Mouse (Mus musculus): ENCODE data around the gene Zc3h12c. TPM values are rescaled to one million over a fixed set of nuclear protein-coding genes. Genes with fewer than 3 reads are reported as not detected.
"Not testable (repeated sequence)": the region's sequence is repeated elsewhere in the genome, so short reads cannot be mapped to it uniquely, and the experiment has no call there.

Zc3h12c gene
- polyA plus RNA-seq, 1 experiment from 2014 or later = 1.2 TPM

DNA sequence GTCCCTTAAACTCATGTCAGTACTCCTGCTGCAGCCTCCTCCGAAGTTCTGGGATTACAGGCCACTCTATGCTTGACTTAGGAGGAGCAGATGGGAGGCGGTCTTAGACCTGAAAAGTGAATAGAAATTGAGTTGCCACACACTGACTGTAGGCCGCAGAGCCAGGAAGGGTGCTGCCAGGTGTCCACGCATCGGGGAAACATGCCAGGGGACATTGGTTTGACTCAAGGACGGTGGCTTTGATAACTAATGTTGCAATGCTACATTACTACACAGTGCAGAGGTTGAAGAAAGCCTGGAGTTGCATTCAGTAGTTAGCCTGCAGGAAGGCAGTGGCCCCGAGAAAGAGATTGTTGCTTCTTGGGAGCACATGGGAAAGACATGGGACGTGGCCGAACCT lies 76.6 kb downstream of the Zc3h12c start:
- Histone ChIP-seq H3K4me1 (replicated peaks; ENCODE audit: control insufficient read depth, insufficient read depth) (no peaks in the 10 kb centered on the region), H3K9me3 (ENCODE audit: control insufficient read depth, low read length) (no peaks in the 10 kb centered on the region), H3K4me2 (replicated peaks; ENCODE audit: low read depth) (no peak overlapping the region), H3K36me3 (ENCODE audit: control insufficient read depth, insufficient read depth, low read length) (peaks cover 7% of the 10 kb centered on the region), H3K9ac (ENCODE audit: low read length) (no peak overlapping the region), H3K27me3 (ENCODE audit: control insufficient read depth, insufficient read depth, low read length) (no peaks in the 10 kb centered on the region), H3K4me3 (ENCODE audit: low read depth, low read length) (no peak overlapping the region), H3K27ac (replicated peaks) (no peak overlapping the region)
- no peak for ATAC-seq (ENCODE audit: low FRiP score, low TSS enrichment)
- 95% methylated on average over 9 of the region's 9 CpGs for WGBS
- TF ChIP-seq CTCF (IDR thresholded peaks at IDR 0.05; ENCODE audit: low read depth) (no peak), EP300 (optimal IDR thresholded peaks at IDR 0.05) (no peak)
- no peak for DNase-seq (ENCODE audit: low spot score)

DNA sequence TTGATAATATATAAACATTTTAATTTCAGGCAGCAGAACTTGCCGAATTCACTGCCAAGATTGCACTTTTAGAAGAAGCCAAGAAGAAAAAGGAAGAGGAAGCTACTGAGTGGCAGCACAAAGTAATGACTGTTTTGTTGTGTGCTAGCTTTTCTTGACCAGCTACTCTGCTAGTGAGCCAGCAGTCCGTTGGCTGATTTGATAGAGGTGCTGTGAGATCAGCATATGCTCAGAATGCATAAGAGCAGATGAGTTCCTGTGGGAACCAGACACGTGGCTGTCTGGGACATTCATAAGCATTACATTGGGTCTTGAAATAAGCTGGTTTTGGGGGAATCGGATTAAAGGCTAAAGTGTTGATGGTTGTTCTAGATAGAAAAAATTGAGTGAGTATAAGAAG lies 86.0 kb downstream of the Zc3h12c start:
- H3K36me3 ChIP-seq (ENCODE audit: control insufficient read depth, insufficient read depth, low read length) = peaks cover 13% of the 10 kb centered on the region

DNA sequence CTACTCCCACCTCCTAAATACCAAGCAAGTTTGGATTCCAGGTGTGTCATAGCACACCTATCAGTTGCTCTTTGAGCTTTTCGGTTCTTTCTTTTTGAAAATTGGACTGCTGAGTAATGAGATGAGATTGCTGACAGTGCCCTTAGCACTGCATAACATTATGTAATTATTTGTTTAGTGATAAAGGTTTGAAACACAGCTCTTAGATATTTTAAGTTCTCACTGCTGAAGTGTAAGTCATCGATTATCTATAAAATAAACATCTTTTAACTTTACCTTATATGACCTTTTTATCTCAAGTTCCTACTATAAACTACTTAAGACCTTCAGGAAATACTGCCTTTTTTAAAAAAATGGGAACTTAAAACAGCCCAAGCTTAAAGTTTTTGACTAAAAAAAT lies 86.4 kb downstream of the Zc3h12c start:
- ATAC-seq (ENCODE audit: low FRiP score, low TSS enrichment) (no peak), DNase-seq (ENCODE audit: low spot score) (no peak)
- H3K9ac ChIP-seq (ENCODE audit: low read length) = no peak overlapping the region
- H3K36me3 ChIP-seq (ENCODE audit: control insufficient read depth, insufficient read depth, low read length) = peaks cover 12% of the 10 kb centered on the region
- H3K4me3 ChIP-seq (ENCODE audit: low read depth, low read length) = no peak overlapping the region
- no peaks in the 10 kb centered on the region for H3K4me1 ChIP-seq (replicated peaks; ENCODE audit: control insufficient read depth, insufficient read depth)
- H3K27ac ChIP-seq (replicated peaks) = no peak overlapping the region
- H3K4me2 ChIP-seq (replicated peaks; ENCODE audit: low read depth) = no peak overlapping the region
- 46% methylated on average over 2 of the region's 2 CpGs for WGBS
- TF ChIP-seq CTCF (IDR thresholded peaks at IDR 0.05; ENCODE audit: low read depth) = no peak
- TF ChIP-seq EP300 (optimal IDR thresholded peaks at IDR 0.05) = no peak
- H3K9me3 ChIP-seq (ENCODE audit: control insufficient read depth, low read length) = no peaks in the 10 kb centered on the region
- H3K27me3 ChIP-seq (ENCODE audit: control insufficient read depth, insufficient read depth, low read length) = no peaks in the 10 kb centered on the region

More for the DNA sequence above, 86.0 kb downstream of the Zc3h12c start:
- WGBS = 60% methylated on average over 4 of the region's 4 CpGs
- H3K27ac ChIP-seq (replicated peaks) = no peak overlapping the region
- no peaks in the 10 kb centered on the region for H3K9me3 ChIP-seq (ENCODE audit: control insufficient read depth, low read length)
- H3K4me1 ChIP-seq (replicated peaks; ENCODE audit: control insufficient read depth, insufficient read depth) = no peaks in the 10 kb centered on the region
- no peak for ATAC-seq (ENCODE audit: low FRiP score, low TSS enrichment)
- no peak for TF ChIP-seq EP300 (optimal IDR thresholded peaks at IDR 0.05)
- TF ChIP-seq CTCF (IDR thresholded peaks at IDR 0.05; ENCODE audit: low read depth) = no peak
- H3K9ac ChIP-seq (ENCODE audit: low read length) = no peak overlapping the region
- no peak overlapping the region for H3K4me3 ChIP-seq (ENCODE audit: low read depth, low read length)
- no peaks in the 10 kb centered on the region for H3K27me3 ChIP-seq (ENCODE audit: control insufficient read depth, insufficient read depth, low read length)
- H3K4me2 ChIP-seq (replicated peaks; ENCODE audit: low read depth) = no peak overlapping the region
- DNase-seq (ENCODE audit: low spot score) = no peak

DNA sequence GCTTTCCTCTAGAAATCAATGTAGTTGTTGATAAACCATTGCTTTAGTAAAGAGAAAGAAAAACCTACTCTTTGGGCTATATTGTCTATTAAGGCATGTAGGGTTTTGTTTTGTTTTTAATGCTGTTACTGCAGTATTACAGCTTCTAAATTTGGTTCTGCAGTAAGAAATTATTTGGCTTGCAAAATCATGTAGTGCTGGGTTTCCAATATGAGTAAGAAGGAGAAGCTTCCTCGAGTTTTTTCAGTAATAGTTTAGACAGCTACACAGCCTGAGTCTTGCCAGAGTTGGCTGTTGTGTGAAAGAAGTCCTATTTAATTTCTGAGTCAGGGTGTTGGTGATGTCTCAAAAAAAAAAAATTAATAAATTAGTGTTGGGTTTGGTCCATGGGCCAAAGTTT lies 90.7 kb downstream of the Zc3h12c start:
- WGBS = 64% methylated on average over 1 of the region's 1 CpGs
- H3K36me3 ChIP-seq (ENCODE audit: control insufficient read depth, insufficient read depth, low read length) = peaks cover 19% of the 10 kb centered on the region
- no peaks in the 10 kb centered on the region for H3K9me3 ChIP-seq (ENCODE audit: control insufficient read depth, low read length)
- no peak for ATAC-seq (ENCODE audit: low FRiP score, low TSS enrichment)
- no peak overlapping the region for H3K9ac ChIP-seq (ENCODE audit: low read length)
- no peaks in the 10 kb centered on the region for H3K27me3 ChIP-seq (ENCODE audit: control insufficient read depth, insufficient read depth, low read length)
- no peak overlapping the region for H3K27ac ChIP-seq (replicated peaks)
- TF ChIP-seq CTCF (IDR thresholded peaks at IDR 0.05; ENCODE audit: low read depth) = no peak
- no peak for TF ChIP-seq EP300 (optimal IDR thresholded peaks at IDR 0.05)
- H3K4me3 ChIP-seq (ENCODE audit: low read depth, low read length) = no peak overlapping the region
- no peak for DNase-seq (ENCODE audit: low spot score)
- H3K4me2 ChIP-seq (replicated peaks; ENCODE audit: low read depth) = no peak overlapping the region
- no peaks in the 10 kb centered on the region for H3K4me1 ChIP-seq (replicated peaks; ENCODE audit: control insufficient read depth, insufficient read depth)

DNA sequence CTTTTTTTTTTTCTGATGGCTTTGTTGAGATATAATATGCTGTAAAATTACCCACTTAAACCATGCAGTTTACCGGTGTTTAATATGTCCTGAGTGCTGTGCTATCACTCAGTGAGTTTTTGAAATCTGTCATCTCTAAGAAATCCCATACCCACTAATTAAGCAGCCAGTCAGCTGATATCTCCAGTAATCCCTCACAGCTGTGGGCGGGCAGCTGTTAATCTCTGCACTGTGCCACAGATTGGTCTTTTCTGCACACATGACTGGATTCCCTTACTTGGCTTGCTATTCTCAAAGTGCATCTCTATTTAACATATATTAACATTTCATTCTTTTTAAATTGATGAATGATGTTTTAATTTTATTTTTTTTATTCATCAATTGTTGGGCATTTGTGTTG lies 92.3 kb downstream of the Zc3h12c start:
- no peaks in the 10 kb centered on the region for H3K9me3 ChIP-seq (ENCODE audit: control insufficient read depth, low read length)
- H3K36me3 ChIP-seq (ENCODE audit: control insufficient read depth, insufficient read depth, low read length) = peaks cover 19% of the 10 kb centered on the region
- no peak for ATAC-seq (ENCODE audit: low FRiP score, low TSS enrichment)
- H3K27me3 ChIP-seq (ENCODE audit: control insufficient read depth, insufficient read depth, low read length) = no peaks in the 10 kb centered on the region
- no peak overlapping the region for H3K4me3 ChIP-seq (ENCODE audit: low read depth, low read length)
- 85% methylated on average over 2 of the region's 2 CpGs for WGBS
- DNase-seq (ENCODE audit: low spot score) = no peak
- TF ChIP-seq EP300 (optimal IDR thresholded peaks at IDR 0.05) (no peak), CTCF (IDR thresholded peaks at IDR 0.05; ENCODE audit: low read depth) (no peak)
- no peak overlapping the region for H3K4me2 ChIP-seq (replicated peaks; ENCODE audit: low read depth)
- H3K27ac ChIP-seq (replicated peaks) = no peak overlapping the region
- no peak overlapping the region for H3K9ac ChIP-seq (ENCODE audit: low read length)
- H3K4me1 ChIP-seq (replicated peaks; ENCODE audit: control insufficient read depth, insufficient read depth) = no peaks in the 10 kb centered on the region

DNA sequence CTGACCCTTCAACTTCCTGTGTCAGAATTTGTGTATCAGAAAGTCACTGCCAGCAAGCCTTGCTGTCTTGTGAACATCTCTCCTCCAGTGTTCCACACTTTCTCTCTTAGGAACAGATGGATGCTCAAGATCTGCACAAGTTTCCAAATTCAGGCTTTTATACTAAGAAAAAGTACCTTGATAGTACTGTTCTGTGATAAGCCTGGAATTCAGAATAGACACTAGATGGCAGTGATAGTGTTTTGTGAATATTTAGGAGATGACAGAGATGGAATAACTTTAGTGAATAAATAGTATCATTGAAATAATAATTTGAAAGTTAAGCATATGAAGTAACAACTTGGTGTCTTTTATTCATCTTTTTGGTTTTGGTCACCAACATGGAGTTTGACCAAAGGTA lies 96.2 kb downstream of the Zc3h12c start:
- H3K4me3 ChIP-seq (ENCODE audit: low read depth, low read length) = no peak overlapping the region
- H3K4me2 ChIP-seq (replicated peaks; ENCODE audit: low read depth) = no peak overlapping the region
- DNase-seq (ENCODE audit: low spot score) = no peak
- H3K4me1 ChIP-seq (replicated peaks; ENCODE audit: control insufficient read depth, insufficient read depth) = no peaks in the 10 kb centered on the region
- H3K27me3 ChIP-seq (ENCODE audit: control insufficient read depth, insufficient read depth, low read length) = no peaks in the 10 kb centered on the region
- H3K9me3 ChIP-seq (ENCODE audit: control insufficient read depth, low read length) = no peaks in the 10 kb centered on the region
- no peak for TF ChIP-seq EP300 (optimal IDR thresholded peaks at IDR 0.05)
- TF ChIP-seq CTCF (IDR thresholded peaks at IDR 0.05; ENCODE audit: low read depth) = peak; percentile 28; the same call in 1 of the 2 replicates
- peaks cover 18% of the 10 kb centered on the region for H3K36me3 ChIP-seq (ENCODE audit: control insufficient read depth, insufficient read depth, low read length)
- no peak overlapping the region for H3K9ac ChIP-seq (ENCODE audit: low read length)
- ATAC-seq (ENCODE audit: low FRiP score, low TSS enrichment) = no peak
- no peak overlapping the region for H3K27ac ChIP-seq (replicated peaks)

DNA sequence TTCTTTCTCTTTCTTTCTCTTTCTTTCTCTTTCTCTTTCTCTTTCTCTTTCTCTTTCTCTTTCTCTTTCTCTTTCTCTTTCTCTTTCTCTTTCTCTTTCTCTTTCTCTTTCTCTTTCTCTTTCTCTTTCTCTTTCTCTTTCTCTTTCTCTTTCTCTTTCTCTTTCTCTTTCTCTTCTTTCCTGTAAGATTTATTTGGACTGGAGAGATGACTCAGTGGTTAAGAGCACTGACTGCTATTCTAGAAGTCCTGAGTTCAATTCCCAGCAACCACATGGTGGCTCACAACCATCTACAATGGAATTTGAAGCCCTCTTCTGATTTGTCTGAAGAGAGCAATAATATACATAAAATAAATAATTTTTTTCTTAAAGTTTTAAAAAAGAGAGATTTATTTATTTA lies 97.0 kb downstream of the Zc3h12c start:
- H3K9ac ChIP-seq (ENCODE audit: low read length); H3K4me1 ChIP-seq (replicated peaks; ENCODE audit: control insufficient read depth, insufficient read depth); H3K27ac ChIP-seq (replicated peaks); H3K4me2 ChIP-seq (replicated peaks; ENCODE audit: low read depth); DNase-seq (ENCODE audit: low spot score); H3K4me3 ChIP-seq (ENCODE audit: low read depth, low read length); H3K27me3 ChIP-seq (ENCODE audit: control insufficient read depth, insufficient read depth, low read length); ATAC-seq (ENCODE audit: low FRiP score, low TSS enrichment); H3K9me3 ChIP-seq (ENCODE audit: control insufficient read depth, low read length): not testable (repeated sequence)
- H3K36me3 ChIP-seq (ENCODE audit: control insufficient read depth, insufficient read depth, low read length) = peaks cover 18% of the 10 kb centered on the region
